Mouse (Mus musculus): Measurements from ENCODE around the gene Bri3bp. TPM values are rescaled to one million over a fixed set of nuclear protein-coding genes. Genes with fewer than 3 reads are reported as not detected.

Gene Bri3bp
- total and polyA plus RNA-seq, 2 experiments from 2014 or later = 43.9 to 96.0 TPM

DNA sequence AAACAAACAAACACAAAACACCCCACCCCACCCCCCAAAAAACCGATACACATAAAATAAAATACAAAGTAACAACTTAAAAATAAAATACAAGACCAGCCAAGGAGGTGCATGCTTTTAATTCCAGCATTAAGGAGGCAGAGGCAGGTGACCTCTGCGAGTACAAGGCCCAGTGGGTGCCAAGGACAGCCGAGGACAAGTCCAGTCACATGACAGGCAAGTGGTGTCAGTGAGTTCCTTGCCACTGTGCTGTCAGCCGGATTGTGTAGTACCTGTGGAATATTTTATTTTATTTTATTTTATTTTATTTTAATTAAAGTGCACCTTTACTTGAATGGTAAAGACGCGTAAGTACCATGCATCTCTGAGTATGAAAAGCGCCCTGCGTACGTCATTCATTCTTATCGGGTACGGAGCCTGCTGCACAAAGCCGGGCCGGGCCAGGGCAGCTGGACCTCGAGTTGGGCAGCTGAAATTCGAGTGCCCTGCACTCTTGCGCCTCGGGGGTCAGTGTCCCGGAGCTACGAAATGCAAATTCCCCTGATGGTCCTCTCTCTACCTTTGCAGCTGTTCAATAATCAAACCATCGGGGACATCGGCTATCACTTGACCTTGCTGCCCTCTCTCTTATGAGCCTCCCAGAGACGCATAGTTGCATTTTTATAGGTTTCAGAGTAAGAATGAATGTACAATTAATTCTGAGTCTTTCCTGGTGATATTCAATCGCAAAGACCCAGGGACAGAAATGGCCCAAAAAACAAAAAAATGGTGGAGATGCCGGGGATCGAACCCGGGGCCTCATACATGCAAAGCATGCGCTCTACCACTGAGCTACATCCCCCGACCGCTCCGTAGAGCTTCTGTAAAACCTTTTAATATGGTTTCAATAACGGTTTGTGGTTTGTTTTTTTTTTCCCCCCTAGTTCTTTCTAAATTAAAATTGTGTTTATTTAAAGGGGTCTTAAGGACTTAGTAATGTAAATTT lies 37.6 kb upstream of the Bri3bp start:
- 14% methylated on average over 31 of the region's 31 CpGs for WGBS
- H3K9ac ChIP-seq (replicated peaks; ENCODE audit: low read length, poor library complexity, severe bottlenecking) = peak overlapping the region; percentile 54
- peak overlapping the region; percentile 52 for H3K4me2 ChIP-seq (ENCODE audit: low read depth, low read length, poor library complexity, severe bottlenecking)
- ATAC-seq (ENCODE audit: low FRiP score) = no peak
- TF ChIP-seq CTCF (IDR thresholded peaks at IDR 0.05) = no peak
- H3K36me3 ChIP-seq (ENCODE audit: insufficient read depth, low read length) = no peaks in the 10 kb centered on the region
- H3K4me3 ChIP-seq (ENCODE audit: low read depth, low read length) = peak overlapping the region; percentile 34
- H3K27ac ChIP-seq (ENCODE audit: low read depth, low read length) = peak overlapping the region; percentile 83
- no peaks in the 10 kb centered on the region for H3K9me3 ChIP-seq (ENCODE audit: low read length)
- H3K4me1 ChIP-seq (ENCODE audit: insufficient read depth, low read length) = peaks cover 8% of the 10 kb centered on the region; the same call in 1 of the 2 replicates
- no peaks in the 10 kb centered on the region for H3K27me3 ChIP-seq (ENCODE audit: insufficient read depth, low read length)
- peak; percentile 80 for DNase-seq (ENCODE audit: low spot score)

- H3K9ac ChIP-seq (replicated peaks; ENCODE audit: low read length, poor library complexity, severe bottlenecking) = peak overlapping the region; percentile 72
- H3K4me1 ChIP-seq (ENCODE audit: insufficient read depth, low read length) = peaks cover 8% of the 10 kb centered on the region; the same call in 1 of the 2 replicates
- peak overlapping the region; percentile 73 for H3K4me2 ChIP-seq (ENCODE audit: low read depth, low read length, poor library complexity, severe bottlenecking)
- 2% methylated on average over 7 of the region's 7 CpGs for WGBS
- H3K9me3 ChIP-seq (ENCODE audit: low read length) = no peaks in the 10 kb centered on the region
- peak overlapping the region; percentile 47 for H3K4me3 ChIP-seq (ENCODE audit: low read depth, low read length)
- TF ChIP-seq CTCF (IDR thresholded peaks at IDR 0.05) = no peak
- H3K27me3 ChIP-seq (ENCODE audit: insufficient read depth, low read length) = no peaks in the 10 kb centered on the region
- no peak for ATAC-seq (ENCODE audit: low FRiP score)
- H3K36me3 ChIP-seq (ENCODE audit: insufficient read depth, low read length) = no peaks in the 10 kb centered on the region
- no peak for DNase-seq (ENCODE audit: low spot score)
- H3K27ac ChIP-seq (ENCODE audit: low read depth, low read length) = peak overlapping the region; percentile 98
Observed at GRCm38 (mm10) chr5:125404536-125404902, 36.8 kb upstream of the Bri3bp start.

- Histone ChIP-seq H3K9me3 (ENCODE audit: low read length) (no peaks in the 10 kb centered on the region), H3K27ac (ENCODE audit: low read depth, low read length) (peak overlapping the region; percentile 98), H3K27me3 (ENCODE audit: insufficient read depth, low read length) (no peaks in the 10 kb centered on the region), H3K36me3 (ENCODE audit: insufficient read depth, low read length) (no peaks in the 10 kb centered on the region), H3K9ac (replicated peaks; ENCODE audit: low read length, poor library complexity, severe bottlenecking) (peak overlapping the region; percentile 72), H3K4me1 (ENCODE audit: insufficient read depth, low read length) (peaks cover 8% of the 10 kb centered on the region; the same call in 1 of the 2 replicates), H3K4me3 (ENCODE audit: low read depth, low read length) (peak overlapping the region; percentile 47), H3K4me2 (ENCODE audit: low read depth, low read length, poor library complexity, severe bottlenecking) (peak overlapping the region; percentile 73)
- ATAC-seq (ENCODE audit: low FRiP score) = no peak
- TF ChIP-seq CTCF (IDR thresholded peaks at IDR 0.05) = no peak
- under 1% methylated on average over 28 of the region's 28 CpGs for WGBS
- DNase-seq (ENCODE audit: low spot score) = peak; percentile 78
Observed at GRCm38 (mm10) chr5:125404903-125405545, 36.3 kb upstream of the Bri3bp start.

DNA sequence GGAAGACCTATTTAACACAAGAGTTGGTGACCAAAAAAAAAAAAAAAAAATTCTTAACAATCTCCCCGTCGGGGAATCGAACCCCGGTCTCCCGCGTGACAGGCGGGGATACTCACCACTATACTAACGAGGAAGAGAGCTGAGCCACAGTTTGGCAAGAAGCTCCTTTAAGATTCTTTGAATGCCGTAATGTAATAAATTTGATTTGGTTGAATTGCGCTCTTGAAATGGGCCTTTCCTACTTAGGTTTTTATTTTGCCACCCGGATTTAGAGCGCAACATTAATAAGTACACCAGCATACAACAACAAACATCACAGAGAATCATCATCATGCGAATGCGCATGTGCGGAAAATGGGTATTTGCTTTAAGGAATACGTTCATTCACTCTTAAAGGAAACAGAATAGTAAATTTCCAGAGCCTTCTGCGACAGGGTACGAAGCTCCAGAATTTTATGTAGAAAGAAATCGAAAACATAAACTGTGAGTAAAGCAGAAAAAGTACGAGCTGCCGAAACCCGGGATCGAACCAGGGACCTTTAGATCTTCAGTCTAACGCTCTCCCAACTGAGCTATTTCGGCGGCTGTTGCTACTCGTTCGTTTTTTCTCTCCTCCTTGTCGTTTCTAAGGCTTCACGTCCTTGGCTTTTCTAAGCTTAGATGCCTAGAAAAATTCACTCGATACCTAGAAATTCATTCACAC lies 35.7 kb upstream of the Bri3bp start:
- Histone ChIP-seq H3K9me3 (ENCODE audit: low read length) (no peaks in the 10 kb centered on the region), H3K36me3 (ENCODE audit: insufficient read depth, low read length) (no peaks in the 10 kb centered on the region), H3K4me1 (ENCODE audit: insufficient read depth, low read length) (peaks cover 8% of the 10 kb centered on the region; the same call in 1 of the 2 replicates), H3K4me2 (ENCODE audit: low read depth, low read length, poor library complexity, severe bottlenecking) (peak overlapping the region; percentile 73), H3K27ac (ENCODE audit: low read depth, low read length) (peak overlapping the region; percentile 98), H3K27me3 (ENCODE audit: insufficient read depth, low read length) (no peaks in the 10 kb centered on the region), H3K4me3 (ENCODE audit: low read depth, low read length) (peak overlapping the region; percentile 47), H3K9ac (replicated peaks; ENCODE audit: low read length, poor library complexity, severe bottlenecking) (peak overlapping the region; percentile 73)
- DNase-seq (ENCODE audit: low spot score) (peak; percentile 94), ATAC-seq (ENCODE audit: low FRiP score) (peak; percentile 72)
- no peak for TF ChIP-seq CTCF (IDR thresholded peaks at IDR 0.05)
- WGBS = 2% methylated on average over 31 of the region's 31 CpGs

GRCm38 (mm10) chr5:125406322-125407016 lies 34.9 kb upstream of the Bri3bp start:
- WGBS = 1% methylated on average over 20 of the region's 20 CpGs

More at GRCm38 (mm10) chr5:125406322-125407016, 34.9 kb upstream of the Bri3bp start:
- H3K27ac ChIP-seq (ENCODE audit: low read depth, low read length) = peak overlapping the region; percentile 98
- peaks cover 8% of the 10 kb centered on the region; the same call in 1 of the 2 replicates for H3K4me1 ChIP-seq (ENCODE audit: insufficient read depth, low read length)
- peak; percentile 59 for DNase-seq (ENCODE audit: low spot score)
- H3K27me3 ChIP-seq (ENCODE audit: insufficient read depth, low read length) = no peaks in the 10 kb centered on the region
- H3K9me3 ChIP-seq (ENCODE audit: low read length) = no peaks in the 10 kb centered on the region
- H3K4me2 ChIP-seq (ENCODE audit: low read depth, low read length, poor library complexity, severe bottlenecking) = peak overlapping the region; percentile 73
- no peak for TF ChIP-seq CTCF (IDR thresholded peaks at IDR 0.05)
- no peak for ATAC-seq (ENCODE audit: low FRiP score)
- H3K36me3 ChIP-seq (ENCODE audit: insufficient read depth, low read length) = no peaks in the 10 kb centered on the region
- peak overlapping the region; percentile 73 for H3K9ac ChIP-seq (replicated peaks; ENCODE audit: low read length, poor library complexity, severe bottlenecking)
- H3K4me3 ChIP-seq (ENCODE audit: low read depth, low read length) = peak overlapping the region; percentile 47

Measured in midbrain, postnatal 0 days (tissue).